Mouse (Mus musculus): ENCODE results near the gene Asap3.

DNA sequence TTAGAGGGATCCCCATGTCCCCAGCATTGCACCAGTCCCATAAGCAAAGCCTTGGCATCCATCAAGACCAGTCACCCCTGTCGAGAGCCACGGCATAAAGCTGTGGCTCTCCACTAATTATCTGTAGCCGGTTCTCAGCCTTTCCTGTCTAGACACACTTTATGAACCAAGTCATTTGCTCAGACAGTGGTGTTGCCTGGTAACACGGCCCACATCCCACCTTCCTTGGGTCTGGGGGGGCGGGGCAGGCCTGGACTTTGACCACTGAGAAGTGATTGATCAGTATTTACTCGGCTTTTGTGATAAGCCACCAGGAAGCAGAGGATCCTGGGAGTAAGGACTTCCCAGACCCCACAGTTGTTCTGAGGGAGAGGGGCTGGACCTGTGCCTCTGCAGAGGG lies 49.8 kb downstream of the Asap3 start:
- TF ChIP-seq CTCF (IDR thresholded peaks at IDR 0.05; ENCODE audit: low read depth) (no peak), EP300 (IDR thresholded peaks at IDR 0.05; ENCODE audit: low read depth) (no peak)

Data from liver, postnatal 0 days (tissue).